In genomic region chr13:75976218-75976617, GRCm38 (mm10) we compare ENCODE assay signal across 28 mouse cellular contexts. TPM values are rescaled to one million over a fixed set of nuclear protein-coding genes. Genes with fewer than 3 reads are reported as not detected.
"Had no signal": no experiment of that assay in that cellular context is flagged by ENCODE, and none has a peak within 500 bp of the region (broad histone marks: within the 10 kb centered on the region; RNA-seq: fewer than 3 reads in every experiment).

No protein-coding gene starts in this region.

- H3K27ac ChIP-seq: heart, embryonic 10.5 days; hindbrain, embryonic 10.5 days; hindbrain, embryonic 12.5 days; hindbrain, embryonic 14.5 days; intestine, embryonic 15.5 days; limb, embryonic 13.5 days; limb, embryonic 15.5 days had no signal

- H3K9me3 ChIP-seq: heart, embryonic 10.5 days; heart, embryonic 12.5 days; hindbrain, embryonic 10.5 days; hindbrain, embryonic 12.5 days; intestine, embryonic 15.5 days; limb, embryonic 13.5 days; limb, embryonic 15.5 days had no signal

- H3K27me3 ChIP-seq: heart, embryonic 12.5 days; hindbrain, embryonic 12.5 days; intestine, embryonic 15.5 days; limb, embryonic 13.5 days; limb, embryonic 15.5 days had no signal

- ATAC-seq: inflammation-experienced regulatory T-cells, adult 6 months had no signal

- DNase-seq: gastrocnemius, postnatal 10 days; gastrocnemius, postnatal 25 days; heart, adult 18-20 months; heart, postnatal 10 days; heart, postnatal 4 days; kidney, adult 18-20 months; kidney, adult 8-10 months; kidney, postnatal 10 days; kidney, postnatal 25 days; layer of hippocampus, adult 9-11 months; layer of hippocampus, postnatal 36 days; left cerebral cortex, postnatal 4 days had no signal

- H3K4me2 ChIP-seq: heart, embryonic 12.5 days; hindbrain, embryonic 12.5 days; hindbrain, embryonic 14.5 days; intestine, embryonic 15.5 days; limb, embryonic 13.5 days; limb, embryonic 15.5 days had no signal

- H3K9ac ChIP-seq: heart, embryonic 12.5 days; hindbrain, embryonic 12.5 days; hindbrain, embryonic 14.5 days; intestine, embryonic 15.5 days; limb, embryonic 13.5 days; limb, embryonic 15.5 days had no signal

- H3K4me3 ChIP-seq: heart, embryonic 10.5 days; heart, embryonic 12.5 days; hindbrain, embryonic 10.5 days; hindbrain, embryonic 12.5 days; intestine, embryonic 15.5 days; limb, embryonic 13.5 days; limb, embryonic 15.5 days had no signal

- H3K36me3 ChIP-seq: heart, embryonic 10.5 days; heart, embryonic 12.5 days; hindbrain, embryonic 10.5 days; hindbrain, embryonic 12.5 days; intestine, embryonic 15.5 days; limb, embryonic 13.5 days; limb, embryonic 15.5 days had no signal

- H3K4me1 ChIP-seq: heart, embryonic 10.5 days; heart, embryonic 12.5 days; hindbrain, embryonic 10.5 days; hindbrain, embryonic 12.5 days; intestine, embryonic 15.5 days; limb, embryonic 13.5 days; limb, embryonic 15.5 days had no signal

RNA-seq across cellular contexts. Expression of gene Spata9, which starts 9.3 kb away (rescaled TPM):
- total RNA-seq: gastrocnemius, adult 18-20 months; gastrocnemius, postnatal 10 days; gastrocnemius, postnatal 25 days; heart, adult 18-20 months; heart, adult 8-10 months; heart, postnatal 10 days; heart, postnatal 25 days; layer of hippocampus, adult 18-20 months; layer of hippocampus, adult 8-10 months; layer of hippocampus, postnatal 36 days; left cerebral cortex, adult 18-20 months had no signal
- polyA plus RNA-seq: inflammation-experienced regulatory T-cells, adult 6 months; large intestine, adult 2 months had no signal
